Mouse (Mus musculus) kidney, adult 8-10 months (tissue): Measurements from ENCODE around the gene Rnft1.
"Not testable (repeated sequence)": the region's sequence is repeated elsewhere in the genome, so short reads cannot be mapped to it uniquely, and the experiment has no call there.

ENCODE experiments used
- DNase-seq, 2 experiments: peaks; one replicate each; pipeline ENCODE4 v3.0.0; 2022

Rnft1 gene

DNA sequence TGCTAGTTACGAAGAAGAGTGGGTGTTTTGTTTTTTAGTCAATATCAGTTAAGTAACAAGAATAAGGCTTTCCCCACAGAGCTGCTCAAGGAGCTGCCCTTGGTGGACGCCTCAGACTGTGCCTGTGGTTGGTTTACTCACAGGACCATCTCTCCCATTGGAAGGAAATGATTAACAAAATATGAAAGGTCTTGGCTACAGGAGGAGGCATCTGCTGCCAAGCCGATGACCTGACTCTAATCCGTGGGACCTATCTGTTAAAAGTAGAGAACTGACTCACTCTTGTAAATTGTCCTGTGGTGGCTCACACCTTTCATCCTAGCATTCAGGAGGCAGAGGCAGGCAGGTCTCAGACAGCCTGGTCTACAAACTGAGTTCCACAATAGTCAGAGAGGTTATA, 43.1 kb downstream of the Rnft1 start:
- peak; percentile 32 to 39 for DNase-seq

DNA sequence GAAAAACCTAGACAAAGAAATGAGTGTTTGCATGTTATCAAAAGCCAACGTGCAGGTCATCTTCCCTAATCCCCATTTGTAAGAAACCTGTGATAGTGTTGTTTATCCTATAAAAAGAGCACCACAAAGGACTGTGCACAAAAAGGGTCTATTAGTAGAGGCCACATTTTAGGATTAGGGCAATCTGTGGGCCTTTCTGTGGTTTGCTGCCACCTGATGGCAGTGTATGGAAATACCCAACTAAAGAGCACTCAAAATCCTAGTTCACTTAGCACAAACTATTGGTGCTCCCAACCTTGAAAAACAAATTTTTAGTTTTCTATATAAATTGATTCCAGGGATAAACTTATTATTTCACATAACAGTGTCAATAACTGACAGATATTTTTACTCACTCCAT, 48.4 kb downstream of the Rnft1 start:
- DNase-seq, result peak in 1 of 2 experiments; percentile 12

- not testable (repeated sequence) for DNase-seq
Measured at GRCm38 (mm10) chr11:86533302-86533701, 48.8 kb downstream of the Rnft1 start.

DNA sequence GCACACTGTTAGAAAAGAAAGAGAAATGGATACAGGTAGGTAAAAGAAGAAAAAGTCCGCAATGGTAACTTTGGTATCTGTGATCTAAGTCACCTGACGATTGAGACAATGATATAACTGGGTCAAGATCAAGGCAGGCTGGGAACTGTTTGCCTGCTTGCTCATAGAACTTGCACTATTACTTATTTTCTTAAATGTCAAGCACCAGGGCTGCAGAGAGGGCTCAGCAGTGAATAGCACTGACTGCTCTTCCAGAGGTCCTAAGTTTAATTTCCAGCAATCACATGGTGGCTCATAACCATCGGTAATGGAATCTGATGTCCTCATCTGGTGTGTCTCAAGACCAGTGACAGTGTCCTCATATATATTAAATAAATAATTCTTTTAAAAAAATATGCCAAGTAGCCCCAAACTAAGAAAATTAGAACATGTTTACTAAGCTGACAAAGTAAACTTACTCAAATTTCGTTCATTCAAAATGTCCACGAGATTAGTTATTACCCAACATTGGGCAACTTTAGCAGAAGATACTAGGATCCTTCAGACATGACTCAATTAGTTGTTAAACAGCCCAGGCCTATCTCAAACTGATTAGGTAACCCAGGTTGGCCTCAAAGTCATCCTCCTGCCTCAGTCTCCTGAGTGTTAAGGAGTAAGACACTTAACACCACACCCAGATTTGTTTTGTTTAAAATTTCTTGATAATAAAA, 49.9 kb downstream of the Rnft1 start:
- no peak for DNase-seq

- no peak for DNase-seq
Measured at GRCm38 (mm10) chr11:86538786-86539185, 54.3 kb downstream of the Rnft1 start.

GRCm38 (mm10) chr11:86539716-86540475, 55.4 kb downstream of the Rnft1 start:
- no peak for DNase-seq

DNA sequence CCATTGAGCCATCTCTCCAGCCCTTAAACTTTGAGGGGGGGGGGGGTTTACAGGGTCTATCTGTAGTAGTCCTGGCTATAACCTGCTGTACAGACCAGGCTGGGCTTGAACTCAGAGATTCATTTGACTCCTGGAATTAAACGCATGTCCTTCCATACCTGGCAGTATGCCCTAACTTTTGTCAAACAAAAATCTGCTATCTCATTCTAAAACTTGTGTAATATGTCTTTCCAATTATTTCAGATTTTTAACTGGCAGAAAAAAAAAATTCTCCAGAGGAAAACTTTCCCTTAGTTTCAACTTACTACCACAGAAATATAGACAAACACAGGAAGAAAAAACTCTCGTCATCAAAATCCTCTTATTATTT, 56.0 kb downstream of the Rnft1 start:
- no peak for DNase-seq

GRCm38 (mm10) chr11:86542851-86543250, 58.4 kb downstream of the Rnft1 start:
- no peak for DNase-seq

DNA sequence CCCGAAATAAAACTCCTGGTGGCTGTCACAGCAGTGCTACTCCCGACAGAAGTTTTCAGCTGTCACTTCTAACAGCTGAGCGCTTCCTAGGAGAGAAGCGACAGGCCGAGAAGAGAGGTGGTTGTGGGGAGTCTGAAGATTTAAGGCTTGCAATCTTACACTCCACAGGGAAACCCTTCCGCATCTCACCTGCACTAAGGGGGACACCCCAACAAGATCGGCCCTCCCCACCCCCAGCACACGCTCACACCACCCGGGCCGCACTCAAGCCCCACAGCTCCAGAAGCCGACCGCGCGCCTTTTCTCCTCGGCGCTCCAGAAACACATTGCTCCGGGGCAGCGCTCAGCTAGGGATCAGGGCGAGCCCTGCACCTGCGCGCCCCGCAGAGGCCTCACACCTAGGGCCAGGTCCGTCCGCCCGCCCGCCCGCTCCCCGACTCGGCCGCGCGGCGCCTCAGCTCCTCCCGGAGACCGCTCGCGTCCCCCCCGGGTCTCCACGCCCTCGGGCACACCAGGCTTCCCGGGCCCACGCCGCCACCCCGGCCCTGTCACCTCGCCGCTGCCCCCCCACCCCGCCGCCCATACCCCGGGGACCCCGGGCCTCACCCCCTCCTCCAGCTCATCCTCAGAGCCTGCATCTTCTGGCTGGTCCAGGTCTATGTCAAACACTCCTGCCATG, 59.6 kb downstream of the Rnft1 start:
- DNase-seq, result peak; percentile 15 to 38

DNA sequence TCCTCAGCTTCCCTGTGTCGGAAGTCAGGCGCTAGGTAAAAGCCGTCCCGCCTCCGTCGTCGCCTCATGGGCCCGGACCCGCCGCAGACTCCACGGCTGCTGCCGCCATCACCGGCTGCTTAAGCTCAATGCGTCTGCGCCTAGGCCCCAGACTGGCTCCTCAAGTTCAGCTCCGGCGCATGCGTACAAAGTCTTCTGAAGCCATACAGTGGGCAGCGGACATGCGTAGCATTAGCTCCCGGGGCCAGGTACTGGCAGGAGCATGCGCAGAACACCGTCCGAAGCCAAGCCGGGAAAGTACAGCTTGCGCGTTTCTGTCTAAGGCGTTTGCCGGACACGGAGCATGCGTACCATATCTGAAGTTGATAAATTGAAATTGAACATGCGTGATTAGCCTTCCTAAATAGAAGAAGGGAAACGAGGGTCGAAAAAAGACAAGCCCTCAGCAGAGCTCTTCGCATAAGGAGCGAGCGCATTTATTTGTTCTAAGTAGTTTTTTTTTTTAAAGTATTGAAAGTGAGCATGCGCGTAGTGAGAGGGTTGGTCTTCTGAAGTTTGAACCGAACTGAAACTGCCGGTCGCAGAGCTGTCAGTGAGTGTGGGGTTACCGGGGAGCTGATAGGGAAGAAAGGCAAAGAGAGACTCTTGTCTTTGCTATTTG, 60.3 kb downstream of the Rnft1 start, which contains the start of the genes Rps6kb1 and Tubd1:
TSS of gene Rps6kb1 (minus strand) at position 167 of the 661 bp plus-strand sequence.
TSS of gene Tubd1 (plus strand) at position 353 of the 661 bp plus-strand sequence.
- DNase-seq, result peak; percentile 99

DNA sequence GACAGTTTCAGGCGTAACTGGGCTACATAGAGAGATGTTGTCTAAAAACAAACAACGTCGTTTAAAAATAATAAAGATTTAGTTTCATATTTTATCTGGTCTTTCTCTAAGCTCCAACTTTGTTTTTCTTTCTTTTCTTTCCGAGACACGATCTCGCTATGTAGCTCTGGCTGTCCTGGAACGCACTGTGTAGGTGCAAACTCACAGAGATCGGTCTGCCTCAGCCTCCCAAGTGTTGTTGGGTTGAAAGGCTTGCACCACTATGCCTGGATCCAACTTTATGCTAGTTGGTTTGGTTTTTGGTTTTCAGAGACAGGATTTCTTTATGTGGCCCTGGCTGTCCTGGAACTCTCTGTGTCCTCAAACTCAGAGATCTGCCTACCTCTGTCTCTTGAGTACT, 61.1 kb downstream of the Rnft1 start:
- no peak for DNase-seq

GRCm38 (mm10) chr11:86547412-86547811, 63.0 kb downstream of the Rnft1 start:
- peak in 1 of 2 experiments; percentile 15 for DNase-seq
